In the genomic region with DNA sequence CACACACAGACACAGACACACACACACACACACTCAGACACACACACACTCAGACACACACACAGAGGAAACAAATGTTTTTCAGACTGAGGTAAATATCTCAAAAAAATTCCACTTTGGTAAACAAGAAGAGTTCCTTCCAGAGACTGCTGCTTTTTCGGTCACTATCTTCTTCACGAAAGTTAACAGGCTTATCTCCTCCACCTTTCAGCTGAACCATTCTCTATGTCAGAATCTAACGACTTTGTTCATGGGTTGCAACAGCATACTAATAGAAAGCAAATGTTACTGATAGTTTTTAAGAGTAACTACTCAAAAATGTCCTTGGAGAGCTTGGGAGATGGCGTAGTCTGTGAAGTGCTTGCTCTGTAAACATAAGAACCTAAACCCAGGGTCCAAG, we compare ENCODE assay signal across 16 mouse cellular contexts.
"Had no signal": no experiment of that assay in that cellular context is flagged by ENCODE, and none has a peak within 500 bp of the region (broad histone marks: within the 10 kb centered on the region; RNA-seq: fewer than 3 reads in every experiment).

No protein-coding gene starts in this region.

- H3K4me3 ChIP-seq: neural tube, embryonic 13.5 days; neural tube, embryonic 15.5 days; stomach, embryonic 15.5 days had no signal

- H3K4me1 ChIP-seq: neural tube, embryonic 13.5 days; neural tube, embryonic 15.5 days; stomach, embryonic 15.5 days had no signal

- DNase-seq: retina, postnatal 1 day; right cerebral cortex, adult 18-20 months; right cerebral cortex, postnatal 14 days; right cerebral cortex, postnatal 25 days; right cerebral cortex, postnatal 4 days; spleen, adult 18-20 months; thymus, adult 18-20 months; thymus, adult 2 months; thymus, postnatal 14 days; thymus, postnatal 25 days; thymus, postnatal 36 days; thymus, postnatal 4 days had no signal

- H3K36me3 ChIP-seq: neural tube, embryonic 13.5 days; neural tube, embryonic 15.5 days; stomach, embryonic 15.5 days had no signal

- H3K9ac ChIP-seq: neural tube, embryonic 13.5 days; neural tube, embryonic 15.5 days; stomach, embryonic 15.5 days had no signal

- H3K27me3 ChIP-seq: neural tube, embryonic 13.5 days; neural tube, embryonic 15.5 days; stomach, embryonic 15.5 days had no signal

- H3K27ac ChIP-seq: neural tube, embryonic 13.5 days; neural tube, embryonic 15.5 days; stomach, embryonic 15.5 days; stomach, postnatal 0 days had no signal

- H3K9me3 ChIP-seq: neural tube, embryonic 13.5 days; neural tube, embryonic 15.5 days; stomach, embryonic 15.5 days had no signal
